In the genomic region with DNA sequence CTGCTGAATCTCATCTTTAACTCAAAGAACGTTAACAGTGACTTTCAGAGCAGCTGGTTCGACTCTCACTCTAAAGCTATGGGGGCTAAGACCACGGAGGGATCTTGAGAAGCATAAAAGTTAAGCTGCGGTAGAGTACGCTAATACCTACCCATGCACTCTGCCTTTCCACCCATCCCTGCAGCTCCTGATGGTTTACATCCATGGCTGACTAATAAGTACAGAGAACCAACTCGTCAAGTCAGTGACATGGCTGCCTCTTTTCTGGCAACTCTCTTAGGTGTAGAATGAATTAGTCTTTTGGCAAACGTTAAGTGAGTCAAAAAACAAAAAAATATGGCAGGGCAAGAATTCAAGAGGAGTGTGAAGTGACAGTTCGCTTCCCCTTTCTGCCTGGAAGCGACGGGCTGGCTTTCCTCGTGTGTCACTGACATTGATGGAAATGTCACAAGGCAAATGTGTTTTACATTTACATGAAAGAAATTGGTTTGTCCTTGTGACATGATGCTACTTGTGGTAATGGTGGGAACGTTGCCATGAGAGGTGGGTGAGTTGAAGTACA, we compare ENCODE assay signal across 23 mouse cellular contexts. TPM values are rescaled to one million over a fixed set of nuclear protein-coding genes. Genes with fewer than 3 reads are reported as not detected.
DNase-seq lines count a peak whose midpoint lies in the region; ATAC-seq lines count a peak whose summit lies in the region.
"Had no signal": no experiment of that assay in that cellular context is flagged by ENCODE, and none has a peak within 500 bp of the region (broad histone marks: within the 10 kb centered on the region; RNA-seq: fewer than 3 reads in every experiment).

No protein-coding gene starts in this region.

- no peak overlapping the region for H3K27ac ChIP-seq in forebrain, embryonic 13.5 days
- no peak overlapping the region for H3K27ac ChIP-seq in forebrain, embryonic 11.5 days (ENCODE audit: low read depth, low read length)
- H3K27ac ChIP-seq in forebrain, embryonic 15.5 days (replicated peaks), result 0 out of 2 replicates have a peak overlapping the region, but pooled peaks have one; percentile 28
- no peak overlapping the region for H3K27ac ChIP-seq in forebrain, embryonic 10.5 days
- H3K27ac ChIP-seq in forebrain, embryonic 16.5 days (ENCODE audit: low read length), result 0 out of 2 replicates have a peak overlapping the region, but pooled peaks have one; percentile 3
- H3K27ac ChIP-seq: embryonic facial prominence, embryonic 10.5 days; embryonic facial prominence, embryonic 12.5 days had no signal

- H3K4me3 ChIP-seq in forebrain, embryonic 13.5 days, result no peak overlapping the region
- H3K4me3 ChIP-seq in forebrain, embryonic 11.5 days (ENCODE audit: low read depth, low read length), result no peak overlapping the region
- no peak overlapping the region for H3K4me3 ChIP-seq in forebrain, embryonic 15.5 days
- H3K4me3 ChIP-seq in forebrain, embryonic 10.5 days, result no peak overlapping the region
- no peak overlapping the region for H3K4me3 ChIP-seq in forebrain, embryonic 16.5 days (replicated peaks; ENCODE audit: low read length)
- H3K4me3 ChIP-seq: embryonic facial prominence, embryonic 10.5 days; embryonic facial prominence, embryonic 12.5 days had no signal

- H3K9me3 ChIP-seq in forebrain, embryonic 13.5 days (replicated peaks), result no peaks in the 10 kb centered on the region
- no peaks in the 10 kb centered on the region for H3K9me3 ChIP-seq in forebrain, embryonic 11.5 days (ENCODE audit: control insufficient read depth, low read length)
- no peaks in the 10 kb centered on the region for H3K9me3 ChIP-seq in forebrain, embryonic 15.5 days
- H3K9me3 ChIP-seq in forebrain, embryonic 10.5 days, result 0 out of 2 replicates have a peak, but pooled peaks cover 3% of the 10 kb centered on the region
- no peaks in the 10 kb centered on the region for H3K9me3 ChIP-seq in forebrain, embryonic 16.5 days (ENCODE audit: control insufficient read depth, low read length)
- H3K9me3 ChIP-seq: embryonic facial prominence, embryonic 10.5 days; embryonic facial prominence, embryonic 12.5 days had no signal

- peak; percentile 61; the same call in 1 of the 2 replicates for ATAC-seq in forebrain, embryonic 13.5 days
- ATAC-seq in forebrain, embryonic 11.5 days (replicated peaks; ENCODE audit: low FRiP score), result no peak
- ATAC-seq in forebrain, embryonic 15.5 days (replicated peaks), result peak; percentile 68
- peak; percentile 81 for ATAC-seq in forebrain, embryonic 16.5 days
- ATAC-seq: activated CD4-positive, CD25-positive, alpha-beta regulatory T cell, adult 4 months; CD4-positive, CD25-positive, alpha-beta regulatory T cell, adult 4 months; Patski had no signal

- 81% methylated on average over 12 of the region's 12 CpGs for WGBS in forebrain, embryonic 13.5 days
- WGBS in forebrain, embryonic 11.5 days, result 86% methylated on average over 12 of the region's 12 CpGs
- whole genome bisulfite sequencing in forebrain, embryonic 15.5 days, result 54% methylated on average over 12 of the region's 12 CpGs
- 82% methylated on average over 12 of the region's 12 CpGs for WGBS in forebrain, embryonic 10.5 days
- 52% methylated on average over 12 of the region's 12 CpGs for WGBS in forebrain, embryonic 16.5 days

- H3K36me3 ChIP-seq in forebrain, embryonic 13.5 days (ENCODE audit: poor library complexity, severe bottlenecking), result peaks cover 4% of the 10 kb centered on the region; the same call in 1 of the 2 replicates
- no peaks in the 10 kb centered on the region for H3K36me3 ChIP-seq in forebrain, embryonic 11.5 days (ENCODE audit: control insufficient read depth, insufficient read depth, low read length)
- H3K36me3 ChIP-seq in forebrain, embryonic 15.5 days, result peaks cover 7% of the 10 kb centered on the region
- H3K36me3 ChIP-seq in forebrain, embryonic 10.5 days (replicated peaks), result peaks cover 4% of the 10 kb centered on the region
- 0 out of 2 replicates have a peak, but pooled peaks cover 2% of the 10 kb centered on the region for H3K36me3 ChIP-seq in forebrain, embryonic 16.5 days (ENCODE audit: control insufficient read depth, insufficient read depth)
- H3K36me3 ChIP-seq: embryonic facial prominence, embryonic 10.5 days; embryonic facial prominence, embryonic 12.5 days; G1E had no signal

- H3K27me3 ChIP-seq in forebrain, embryonic 13.5 days, result no peaks in the 10 kb centered on the region
- H3K27me3 ChIP-seq in forebrain, embryonic 11.5 days (ENCODE audit: control insufficient read depth, insufficient read depth, low read length), result no peaks in the 10 kb centered on the region
- H3K27me3 ChIP-seq in forebrain, embryonic 15.5 days, result no peaks in the 10 kb centered on the region
- H3K27me3 ChIP-seq in forebrain, embryonic 10.5 days (ENCODE audit: poor library complexity, severe bottlenecking), result no peaks in the 10 kb centered on the region
- no peaks in the 10 kb centered on the region for H3K27me3 ChIP-seq in forebrain, embryonic 16.5 days (replicated peaks; ENCODE audit: control insufficient read depth, insufficient read depth, low read length)
- H3K27me3 ChIP-seq: CH12.LX; embryonic facial prominence, embryonic 12.5 days had no signal

- H3K4me2 ChIP-seq in forebrain, embryonic 13.5 days, result no peak overlapping the region
- no peak overlapping the region for H3K4me2 ChIP-seq in forebrain, embryonic 11.5 days (ENCODE audit: low read depth, low read length, severe bottlenecking)
- H3K4me2 ChIP-seq in forebrain, embryonic 15.5 days (replicated peaks), result no peak overlapping the region
- no peak overlapping the region for H3K4me2 ChIP-seq in forebrain, embryonic 16.5 days (ENCODE audit: low read length)
- H3K4me2 ChIP-seq: embryonic facial prominence, embryonic 12.5 days had no signal

- H3K4me1 ChIP-seq in forebrain, embryonic 13.5 days, result peaks cover 2% of the 10 kb centered on the region; the same call in 1 of the 2 replicates
- H3K4me1 ChIP-seq in forebrain, embryonic 11.5 days (replicated peaks; ENCODE audit: control insufficient read depth, insufficient read depth, low read length), result no peaks in the 10 kb centered on the region
- H3K4me1 ChIP-seq in forebrain, embryonic 15.5 days, result peaks cover 9% of the 10 kb centered on the region
- H3K4me1 ChIP-seq in forebrain, embryonic 10.5 days, result no peaks in the 10 kb centered on the region
- peaks cover 14% of the 10 kb centered on the region for H3K4me1 ChIP-seq in forebrain, embryonic 16.5 days (replicated peaks; ENCODE audit: control insufficient read depth, insufficient read depth, low read length)
- H3K4me1 ChIP-seq: embryonic facial prominence, embryonic 10.5 days; embryonic facial prominence, embryonic 12.5 days had no signal

- no peak overlapping the region for H3K9ac ChIP-seq in forebrain, embryonic 13.5 days
- no peak overlapping the region for H3K9ac ChIP-seq in forebrain, embryonic 11.5 days (ENCODE audit: low read length)
- H3K9ac ChIP-seq in forebrain, embryonic 15.5 days (replicated peaks), result no peak overlapping the region
- no peak overlapping the region for H3K9ac ChIP-seq in forebrain, embryonic 16.5 days (replicated peaks; ENCODE audit: low read depth, low read length)
- H3K9ac ChIP-seq: embryonic facial prominence, embryonic 12.5 days had no signal

- no peak for DNase-seq in forebrain, embryonic 11.5 days (ENCODE audit: low spot score)
- DNase-seq in forebrain, embryonic 10.5 days (ENCODE audit: extremely low spot score, low spot score), result no peak
- DNase-seq in kidney, adult 18-20 months, result no peak
- no peak for DNase-seq in right cerebral cortex, adult 2 months (ENCODE audit: low spot score in 2 of 2)
- DNase-seq: adrenal gland, adult 8-10 months; adrenal gland, postnatal 14 days; adrenal gland, postnatal 36 days; B cell, adult 2 months; cerebellum, adult 11-12 months; cerebellum, adult 2 months; cerebellum, adult 9-10 months; cerebellum, postnatal 10 days; cerebellum, postnatal 25 days had no signal

RNA-seq across cellular contexts. Expression of gene Csrnp3, which starts 19.3 kb away (rescaled TPM):
- polyA plus RNA-seq in forebrain, embryonic 13.5 days (2015; fragmentation: Nextera tagmentation; extraction: Ambion mirVana), result 43.3 and 43.7 TPM in 2 replicates
- polyA plus RNA-seq in forebrain, embryonic 11.5 days (2014; fragmentation: Nextera tagmentation; extraction: Ambion mirVana), result 13.4 and 14.5 TPM in 2 replicates
- polyA plus RNA-seq in forebrain, embryonic 15.5 days (2015; fragmentation: Nextera tagmentation; extraction: Ambion mirVana), result 51.2 and 60.5 TPM in 2 replicates
- polyA plus RNA-seq in forebrain, embryonic 10.5 days (2016; fragmentation: Nextera tagmentation; extraction: Ambion mirVana), result 4.2 and 6.6 TPM in 2 replicates
- polyA plus RNA-seq in forebrain, embryonic 16.5 days (2015; fragmentation: Nextera tagmentation; extraction: Ambion mirVana), result 61.1 and 67.4 TPM in 2 replicates
- polyA plus RNA-seq: CD4-positive, CD25-positive, alpha-beta regulatory T cell, adult 4 months; G1E; Patski had no signal

Comparison
In these comparisons a context has a peak if more than half of its experiments do, and no peak if none do; other contexts are left out.
1. H3K27ac ChIP-seq: peak in forebrain, embryonic 15.5 days (single experiment) and forebrain, embryonic 16.5 days (single experiment); none in forebrain, embryonic 13.5 days (single experiment), forebrain, embryonic 11.5 days (single experiment) and forebrain, embryonic 10.5 days (single experiment).